Mouse (Mus musculus) fibroblast of lung, adult 2 months (primary cell): ENCODE measurements around the gene Hagh.

ENCODE experiments used
- DNase-seq: peaks from one replicate; pipeline ENCODE4 v3.0.0-alpha.2; 2011; ENCODE audit warnings: low read depth

Hagh gene

GRCm38 (mm10) chr17:24839842-24840241 is at the start of gene Hagh:
TSS of gene Hagh (plus strand) at chr17:24840143.
- no peak for DNase-seq

- no peak for DNase-seq
Observed at GRCm38 (mm10) chr17:24792190-24792589, 47.8 kb upstream of the Hagh start.

GRCm38 (mm10) chr17:24794791-24795190 is 45.2 kb upstream of the Hagh start:
- no peak for DNase-seq

- no peak for DNase-seq
Observed at GRCm38 (mm10) chr17:24796969-24797368, 43.0 kb upstream of the Hagh start.

GRCm38 (mm10) chr17:24798229-24798628 is 41.7 kb upstream of the Hagh start:
- no peak for DNase-seq

- no peak for DNase-seq
Observed at GRCm38 (mm10) chr17:24799476-24799875, 40.5 kb upstream of the Hagh start.

GRCm38 (mm10) chr17:24800524-24800923 is 39.4 kb upstream of the Hagh start:
- DNase-seq = no peak

GRCm38 (mm10) chr17:24803952-24804951 is 35.7 kb upstream of the Hagh start, which contains the start of gene Meiob:
TSS of gene Meiob (plus strand) at chr17:24804289.
- no peak for DNase-seq

- no peak for DNase-seq
Observed at GRCm38 (mm10) chr17:24811211-24811610, 28.7 kb upstream of the Hagh start.

- DNase-seq = no peak
Observed at GRCm38 (mm10) chr17:24812215-24812614, 27.7 kb upstream of the Hagh start.

- no peak for DNase-seq
Observed at GRCm38 (mm10) chr17:24815256-24815655, 24.7 kb upstream of the Hagh start.

- no peak for DNase-seq
Observed at GRCm38 (mm10) chr17:24817503-24817902, 22.4 kb upstream of the Hagh start.

- DNase-seq = no peak
Observed at GRCm38 (mm10) chr17:24818172-24818571, 21.8 kb upstream of the Hagh start.

GRCm38 (mm10) chr17:24819469-24819868 is 20.5 kb upstream of the Hagh start:
- no peak for DNase-seq

GRCm38 (mm10) chr17:24821351-24822280 is 18.3 kb upstream of the Hagh start:
- no peak for DNase-seq

- no peak for DNase-seq
Observed at GRCm38 (mm10) chr17:24840341-24840740, 398 bp downstream of the Hagh start.

- DNase-seq = no peak
Observed at GRCm38 (mm10) chr17:24841133-24841532, 1.2 kb downstream of the Hagh start.

- DNase-seq = no peak
Observed at GRCm38 (mm10) chr17:24842631-24843030, 2.7 kb downstream of the Hagh start.

- no peak for DNase-seq
Observed at GRCm38 (mm10) chr17:24844525-24844924, 4.6 kb downstream of the Hagh start.

GRCm38 (mm10) chr17:24847386-24847785 is 7.4 kb downstream of the Hagh start:
- no peak for DNase-seq

GRCm38 (mm10) chr17:24848600-24849031 is 8.7 kb downstream of the Hagh start:
- DNase-seq = no peak

- no peak for DNase-seq
Observed at GRCm38 (mm10) chr17:24849733-24850064, 9.8 kb downstream of the Hagh start.
